Mouse (Mus musculus): ENCODE measurements around the gene Fam53b. TPM values are rescaled to one million over a fixed set of nuclear protein-coding genes. Genes with fewer than 3 reads are reported as not detected.

The Fam53b gene
- 10 to 100 TPM; 17.4 to 31.8 (median 21.1) TPM for total RNA-seq (2022)

- DNase-seq (ENCODE audit: low spot score in 2 of 2), result peak in 1 of 2 experiments; percentile 64
Measured at GRCm38 (mm10) chr7:132813416-132814088, at the start of gene Fam53b. Gene Fam53b, minus strand, starts transcription at chr7:132813886.

GRCm38 (mm10) chr7:132859042-132859958, 45.6 kb upstream of the Fam53b start, which contains the start of gene Abraxas2:
Gene Abraxas2, plus strand, starts transcription at chr7:132859225.
- DNase-seq (ENCODE audit: low spot score in 2 of 2), result peak; percentile 75

GRCm38 (mm10) chr7:132858043-132858608, 44.4 kb upstream of the Fam53b start:
- DNase-seq (ENCODE audit: low spot score in 2 of 2), result no peak

DNA sequence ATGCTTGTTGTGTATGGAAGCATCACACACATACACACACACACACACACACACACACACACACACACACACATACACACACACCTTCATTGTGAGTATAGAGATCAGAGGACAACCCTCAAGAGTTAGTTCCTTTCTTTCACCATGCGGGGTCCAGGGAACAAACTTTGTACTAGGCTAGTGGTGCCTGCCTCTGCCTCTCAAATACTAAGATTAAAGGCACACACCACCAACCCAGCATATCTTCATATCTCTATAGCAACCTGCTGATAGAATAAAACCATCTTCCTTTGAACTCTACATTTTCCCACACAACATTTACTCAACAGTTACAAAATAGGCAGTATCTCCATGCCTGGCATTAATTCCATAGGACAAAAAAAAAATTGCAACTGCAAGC, 42.4 kb upstream of the Fam53b start:
- no peak for DNase-seq (ENCODE audit: low spot score in 2 of 2)

DNA sequence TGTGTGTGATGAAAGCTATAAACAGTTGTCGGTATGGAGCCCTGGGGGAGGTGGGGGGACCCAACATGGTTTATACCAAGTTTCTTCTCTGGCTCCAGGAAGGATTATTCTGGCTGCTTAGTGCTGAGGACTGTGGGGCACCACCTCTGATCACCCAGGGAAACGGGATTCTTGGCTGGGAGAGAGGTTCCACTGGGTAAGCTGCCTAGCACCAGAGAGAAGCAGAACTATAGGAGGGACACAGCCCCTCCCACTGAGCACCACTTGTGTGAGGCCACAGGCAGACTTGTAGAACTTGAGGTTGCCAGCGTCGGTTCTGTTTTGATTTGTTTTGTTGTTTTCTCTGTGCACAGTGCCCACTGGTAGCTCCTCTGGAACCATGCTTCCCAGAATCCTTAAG, 40.3 kb upstream of the Fam53b start:
- no peak for DNase-seq (ENCODE audit: low spot score in 2 of 2)

- no peak for DNase-seq (ENCODE audit: low spot score in 2 of 2)
Measured at GRCm38 (mm10) chr7:132853361-132853760, 39.7 kb upstream of the Fam53b start.

- DNase-seq (ENCODE audit: low spot score in 2 of 2), result peak; percentile 68 to 72
Measured at GRCm38 (mm10) chr7:132852173-132852844, 38.6 kb upstream of the Fam53b start, which contains the start of gene Eef1akmt2. Gene Eef1akmt2, minus strand, starts transcription at chr7:132852673.

- DNase-seq (ENCODE audit: low spot score in 2 of 2), result no peak
Measured at GRCm38 (mm10) chr7:132843152-132843551, 29.5 kb upstream of the Fam53b start.

GRCm38 (mm10) chr7:132842455-132842854, 28.8 kb upstream of the Fam53b start:
- DNase-seq (ENCODE audit: low spot score in 2 of 2), result no peak

- no peak for DNase-seq (ENCODE audit: low spot score in 2 of 2)
Measured at GRCm38 (mm10) chr7:132841287-132841686, 27.6 kb upstream of the Fam53b start.

GRCm38 (mm10) chr7:132830955-132831354, 17.3 kb upstream of the Fam53b start:
- DNase-seq (ENCODE audit: low spot score in 2 of 2), result no peak

- DNase-seq (ENCODE audit: low spot score in 2 of 2), result no peak
Measured at GRCm38 (mm10) chr7:132824346-132825022, 10.8 kb upstream of the Fam53b start.

DNA sequence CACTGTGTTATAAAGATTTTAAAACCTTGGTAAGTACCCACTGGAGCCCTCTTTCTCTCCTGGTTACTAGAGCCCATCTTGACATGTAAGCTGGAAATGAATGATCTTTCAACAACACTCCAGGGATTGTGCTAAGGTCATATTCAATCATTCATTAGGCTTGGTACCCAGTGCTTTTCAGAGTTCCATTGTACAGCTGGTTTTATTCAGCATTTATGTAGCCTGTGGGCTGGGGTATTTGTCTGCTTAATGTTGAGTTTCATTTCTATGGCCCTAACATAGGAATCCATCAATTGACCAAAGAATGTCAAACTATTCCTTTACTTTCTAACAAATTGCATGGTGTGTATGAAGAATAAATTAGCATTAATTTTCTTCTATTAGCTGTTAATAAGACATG, 10.1 kb upstream of the Fam53b start:
- no peak for DNase-seq (ENCODE audit: low spot score in 2 of 2)

- no peak for DNase-seq (ENCODE audit: low spot score in 2 of 2)
Measured at GRCm38 (mm10) chr7:132820692-132821091, 7.0 kb upstream of the Fam53b start.

GRCm38 (mm10) chr7:132817056-132817455, 3.4 kb upstream of the Fam53b start:
- no peak for DNase-seq (ENCODE audit: low spot score in 2 of 2)

- no peak for DNase-seq (ENCODE audit: low spot score in 2 of 2)
Measured at GRCm38 (mm10) chr7:132816528-132816927, 2.8 kb upstream of the Fam53b start.

GRCm38 (mm10) chr7:132815081-132815480, 1.4 kb upstream of the Fam53b start:
- DNase-seq (ENCODE audit: low spot score in 2 of 2), result no peak

DNA sequence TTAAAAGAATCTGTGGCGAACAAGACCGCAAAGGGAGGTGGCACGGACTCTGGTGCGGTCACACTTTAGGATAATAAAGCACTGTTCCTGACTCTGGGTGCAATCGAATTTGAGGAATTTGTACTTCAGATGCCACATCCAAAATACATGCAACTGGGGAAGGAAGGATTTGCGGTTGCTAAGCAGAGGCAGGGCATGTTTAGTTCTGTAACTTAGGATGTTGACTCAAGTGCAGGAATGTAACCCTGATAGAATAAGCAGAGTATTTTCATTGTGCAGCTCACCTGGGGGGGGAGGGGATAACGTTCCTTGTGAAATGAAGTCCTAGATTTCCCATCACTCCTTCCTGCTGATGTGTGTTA, 384 bp upstream of the Fam53b start:
- DNase-seq (ENCODE audit: low spot score in 2 of 2), result no peak

DNA sequence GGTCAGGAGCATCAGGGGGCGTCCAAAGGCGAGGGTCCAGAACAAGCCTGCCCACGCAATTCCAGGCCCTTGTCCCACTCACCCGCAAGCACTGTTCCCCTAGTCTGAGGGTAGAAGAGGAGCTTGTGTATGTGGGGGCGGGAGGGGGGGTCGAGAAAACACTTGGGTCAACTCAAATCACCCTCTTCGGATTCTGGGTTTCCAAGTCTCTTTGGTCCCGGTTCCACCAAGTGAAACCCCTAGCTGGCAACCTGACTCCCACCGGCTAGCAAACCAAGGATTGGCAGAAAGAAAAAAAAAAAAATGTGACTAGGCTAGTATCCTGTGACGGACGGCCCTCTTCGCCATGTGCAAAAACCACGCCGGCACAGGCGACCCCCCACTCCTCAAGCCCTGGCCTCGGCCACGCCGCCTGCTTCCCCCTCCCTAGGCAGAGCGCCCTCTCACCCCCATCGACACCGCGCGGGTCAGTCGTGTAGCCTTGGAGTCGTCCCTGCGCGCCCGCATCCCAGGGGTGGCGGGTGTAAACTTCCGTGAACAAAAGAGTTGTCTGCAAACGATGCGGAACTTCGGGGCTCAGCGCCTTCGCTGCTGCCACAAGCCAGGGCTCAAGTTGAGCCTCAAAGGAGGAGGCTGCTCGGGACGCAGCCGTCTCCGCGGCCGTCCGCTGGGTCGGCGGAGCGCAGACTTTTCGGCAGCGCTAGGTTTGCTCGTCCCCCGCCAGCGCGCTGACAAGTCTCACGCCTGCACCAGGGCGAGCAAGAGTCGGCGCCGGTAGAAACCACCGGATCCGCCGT, 869 bp downstream of the Fam53b start:
- DNase-seq (ENCODE audit: low spot score in 2 of 2), result peak in 1 of 2 experiments; percentile 35

Data from gastrocnemius, adult 8-10 months (tissue).